Mouse (Mus musculus): Measurements from ENCODE around the gene Nbeal2.

- TF ChIP-seq POLR2A (IDR thresholded peaks at IDR 0.05; ENCODE audit: low read depth, low read length): no peak
- TF ChIP-seq CTCF (IDR thresholded peaks at IDR 0.05; ENCODE audit: borderline replicate concordance, insufficient read depth, low read length): no peak
These were observed 15.8 kb upstream of the Nbeal2 start for GRCm38 (mm10) chr9:110669785-110670184.

Data from embryonic fibroblast, embryonic 13.5 days (primary cell).